Mouse (Mus musculus): ENCODE data around the gene Hoxa5. TPM values are rescaled to one million over a fixed set of nuclear protein-coding genes. Genes with fewer than 3 reads are reported as not detected.

Gene Hoxa5
- not detected in 4 replicates for total RNA-seq (2023; ENCODE audit: inconsistent age)

GRCm38 (mm10) chr6:52204050-52204752, at the start of gene Hoxa5:
Gene Hoxa5, minus strand, starts transcription at chr6:52204587.

GRCm38 (mm10) chr6:52245757-52246142, 41.4 kb upstream of the Hoxa5 start, which contains the start of gene Hoxa11:
Gene Hoxa11, minus strand, starts transcription at chr6:52245810.

GRCm38 (mm10) chr6:52240389-52241000, 36.1 kb upstream of the Hoxa5 start, which contains the start of gene Hoxa10:
Gene Hoxa10, minus strand, starts transcription at chr6:52240854.

GRCm38 (mm10) chr6:52230516-52231165, 26.3 kb upstream of the Hoxa5 start, which contains the start of gene Hoxa9:
Gene Hoxa9, minus strand, starts transcription at chr6:52231089.

GRCm38 (mm10) chr6:52221337-52221992, 17.1 kb upstream of the Hoxa5 start, which contains the start of gene Hoxa7:
Gene Hoxa7, minus strand, starts transcription at chr6:52221854.

GRCm38 (mm10) chr6:52213119-52213986, 9.0 kb upstream of the Hoxa5 start, which contains the start of the genes Hoxa3 and Gm28308:
Gene Hoxa3, minus strand, starts transcription at chr6:52213336.
Gene Gm28308, minus strand, starts transcription at chr6:52213339.

GRCm38 (mm10) chr6:52208072-52208867, 3.9 kb upstream of the Hoxa5 start, which contains the start of gene Hoxa6:
Gene Hoxa6, minus strand, starts transcription at chr6:52208722.

GRCm38 (mm10) chr6:52190906-52191810, 13.2 kb downstream of the Hoxa5 start, which contains the start of gene Hoxa4:
Gene Hoxa4, minus strand, starts transcription at chr6:52191753.

GRCm38 (mm10) chr6:52177061-52177735, 27.2 kb downstream of the Hoxa5 start, which contains the start of gene 5730596B20Rik:
Gene 5730596B20Rik, plus strand, starts transcription at chr6:52177498.

GRCm38 (mm10) chr6:52164626-52165440, 39.6 kb downstream of the Hoxa5 start, which contains the start of gene Hoxa2:
Gene Hoxa2, minus strand, starts transcription at chr6:52164831.

GRCm38 (mm10) chr6:52158276-52159051, 45.9 kb downstream of the Hoxa5 start, which contains the start of gene Hoxa1:
Gene Hoxa1, minus strand, starts transcription at chr6:52158317.

Other genes starting within 250 kb of the Hoxa5 start
- gene Skap2, start 192.0 kb downstream of the Hoxa5 start, total RNA-seq (2023; ENCODE audit: inconsistent age): 40.7 to 48.9 TPM (median 44.1 TPM) in 4 replicates
- not detected in 4 replicates for gene Hoxa1, start 46.3 kb downstream of the Hoxa5 start, total RNA-seq (2023; ENCODE audit: inconsistent age)
- gene Hoxa2, start 39.8 kb downstream of the Hoxa5 start, total RNA-seq (2023; ENCODE audit: inconsistent age): not detected in 4 replicates
- not detected in 4 replicates for gene 5730596B20Rik, start 27.1 kb downstream of the Hoxa5 start, total RNA-seq (2023; ENCODE audit: inconsistent age)
- not detected in 4 replicates for gene Hoxa4, start 12.8 kb downstream of the Hoxa5 start, total RNA-seq (2023; ENCODE audit: inconsistent age)
- 0.64 TPM in 1 of 4 replicates, not detected in the others for gene Hoxa6, start 4.1 kb upstream of the Hoxa5 start, total RNA-seq (2023; ENCODE audit: inconsistent age)
- 0.18 TPM in 1 of 4 replicates, not detected in the others for gene Hoxa3, start 8.7 kb upstream of the Hoxa5 start, total RNA-seq (2023; ENCODE audit: inconsistent age)
- not detected in 4 replicates for gene Gm28308, start 8.8 kb upstream of the Hoxa5 start, total RNA-seq (2023; ENCODE audit: inconsistent age)
- gene Hoxa7, start 17.3 kb upstream of the Hoxa5 start, total RNA-seq (2023; ENCODE audit: inconsistent age): not detected in 4 replicates
- gene Hoxa9, start 26.5 kb upstream of the Hoxa5 start, total RNA-seq (2023; ENCODE audit: inconsistent age): not detected in 4 replicates
- gene Hoxa10, start 36.3 kb upstream of the Hoxa5 start, total RNA-seq (2023; ENCODE audit: inconsistent age): not detected in 4 replicates
- not detected in 4 replicates for gene Hoxa11, start 41.2 kb upstream of the Hoxa5 start, total RNA-seq (2023; ENCODE audit: inconsistent age)
- gene Hoxa13, start 56.3 kb upstream of the Hoxa5 start, total RNA-seq (2023; ENCODE audit: inconsistent age): not detected in 4 replicates
- not detected in 4 replicates for gene Evx1, start 108.9 kb upstream of the Hoxa5 start, total RNA-seq (2023; ENCODE audit: inconsistent age)